Mouse (Mus musculus): ENCODE measurements around the gene Map2k4.

- TF ChIP-seq CTCF (IDR thresholded peaks at IDR 0.05; ENCODE audit: low read depth, low read length) (no peak), POLR2A (IDR thresholded peaks at IDR 0.05; ENCODE audit: insufficient read depth, low read length) (no peak)
Measured at GRCm38 (mm10) chr11:65824556-65824955, 36.5 kb upstream of the Map2k4 start.
